Mouse (Mus musculus): ENCODE measurements at regions not wholly inside any gene's neighbourhood (a gene's known extent, or its start where the extent isn't known, plus 50 kb on each side); places are given as distances from the start of the nearest gene placed in this dataset.

GRCm38 (mm10) chr16:9274583-9275100 is 444.7 kb downstream of the 1810013L24Rik start:
- TF ChIP-seq CTCF (IDR thresholded peaks at IDR 0.05; ENCODE audit: insufficient read depth, low read depth, low read length) (no peak), POLR2A (IDR thresholded peaks at IDR 0.05; ENCODE audit: insufficient read depth, low read depth, low read length) (no peak)

Measured in olfactory bulb, adult 2 months (tissue).